Mouse (Mus musculus) gastrocnemius, adult 8-10 months (tissue): ENCODE measurements around the gene Foxo3. TPM values are rescaled to one million over a fixed set of nuclear protein-coding genes. Genes with fewer than 3 reads are reported as not detected.
A peak's percentile ranks its signal among the peaks of the same experiment; 100 is the strongest.

ENCODE experiments used
- DNase-seq, 2 experiments: peaks; one replicate each; pipeline ENCODE4 v3.0.0; 2022; ENCODE audit warnings: low spot score in 2 of 2
- total RNA-seq, 4 experiments: library from RNA; stranded (reverse); gene quantifications; 2 replicates each; pipeline ENCODE4 v1.2.4; 2022

Gene Foxo3
- total RNA-seq, 4 experiments from 2014 or later, result 21.6 to 35.2 (median 25.8) TPM

- no peak for DNase-seq
Observed at GRCm38 (mm10) chr10:42251749-42252323, 24.7 kb downstream of the Foxo3 start.

DNA sequence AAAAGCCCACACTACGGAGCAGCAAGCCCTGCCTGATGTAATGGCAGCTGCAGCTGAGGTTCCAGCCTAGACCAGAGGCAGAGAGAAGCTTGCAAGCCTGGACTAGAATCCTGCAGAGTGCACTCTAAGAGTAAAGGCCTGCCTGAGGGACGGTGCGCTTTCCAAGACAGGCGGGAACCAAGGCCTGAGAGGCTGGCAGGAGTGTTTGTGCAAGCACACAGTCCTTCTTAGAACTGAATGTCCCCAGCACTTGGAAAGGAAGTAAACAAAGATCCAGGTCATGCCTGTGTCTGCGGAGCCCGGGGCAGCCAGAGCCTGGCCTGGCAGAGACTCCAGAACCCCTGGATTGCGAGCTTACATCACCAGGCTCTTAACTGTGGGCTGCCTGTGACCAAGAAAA lies 25.4 kb downstream of the Foxo3 start:
- peak; percentile 81 to 84 for DNase-seq

DNA sequence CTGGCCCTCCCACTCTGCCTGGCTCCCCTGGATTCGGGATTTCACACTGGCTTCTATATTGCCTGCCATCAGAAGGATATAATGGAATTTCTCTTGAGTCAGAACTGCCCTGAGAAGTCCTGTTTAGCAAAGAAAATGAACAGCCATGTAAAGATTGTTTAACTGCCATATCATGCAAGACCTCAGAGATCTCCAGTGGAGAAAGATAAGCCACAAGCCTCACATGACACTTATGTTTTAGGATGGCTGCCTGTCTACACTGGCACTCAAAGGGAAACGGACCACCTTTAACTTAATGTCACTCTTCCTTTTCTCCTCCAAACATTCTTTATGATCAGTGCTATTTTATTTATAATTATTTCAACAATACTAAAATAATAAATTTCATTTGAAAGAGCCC lies 26.6 kb downstream of the Foxo3 start:
- no peak for DNase-seq

GRCm38 (mm10) chr10:42248644-42249043 lies 27.9 kb downstream of the Foxo3 start:
- no peak for DNase-seq

GRCm38 (mm10) chr10:42248156-42248555 lies 28.4 kb downstream of the Foxo3 start:
- DNase-seq, result no peak

GRCm38 (mm10) chr10:42247125-42247816 lies 29.3 kb downstream of the Foxo3 start:
- DNase-seq, result no peak

DNA sequence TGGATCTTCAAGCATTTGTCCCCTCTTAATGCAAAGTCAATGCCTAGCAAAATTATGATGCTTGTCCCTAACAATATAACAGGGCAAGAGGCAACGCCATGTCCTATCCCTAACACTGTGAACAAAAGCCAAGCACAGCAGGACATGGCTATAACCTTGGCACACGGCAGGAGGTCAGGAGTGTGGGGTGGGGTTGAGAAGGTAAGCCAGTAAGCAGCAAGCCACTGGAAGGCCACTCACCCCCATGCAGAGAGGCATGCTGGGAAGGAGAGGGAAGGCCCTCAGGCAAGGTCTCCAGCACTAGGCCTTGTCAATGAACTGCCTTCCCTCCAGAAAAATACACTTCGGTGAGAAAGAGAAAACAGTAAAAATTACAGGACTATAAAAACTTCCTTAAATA lies 30.1 kb downstream of the Foxo3 start:
- DNase-seq, result no peak

DNA sequence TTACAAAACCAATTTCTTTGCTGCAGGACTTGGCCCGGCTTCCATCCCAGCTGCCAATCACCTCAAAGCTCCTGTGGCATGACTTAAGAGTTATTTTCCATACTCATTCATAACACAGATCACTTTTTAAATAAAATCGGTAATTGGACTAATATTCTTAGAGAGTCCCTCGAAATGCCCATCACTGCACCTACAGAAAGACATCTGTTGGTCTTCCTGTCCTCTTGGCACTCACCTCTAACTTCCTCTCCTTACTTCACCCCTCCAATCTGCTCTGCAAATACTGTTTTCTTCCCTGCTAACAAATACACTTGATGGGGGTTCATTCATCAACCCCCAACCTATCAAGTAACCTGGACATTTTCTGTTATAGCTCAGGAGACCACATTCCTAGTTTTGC lies 30.9 kb downstream of the Foxo3 start:
- DNase-seq, result no peak

GRCm38 (mm10) chr10:42245256-42245601 lies 31.3 kb downstream of the Foxo3 start:
- DNase-seq, result no peak

GRCm38 (mm10) chr10:42244420-42245255 lies 31.9 kb downstream of the Foxo3 start:
- no peak for DNase-seq

GRCm38 (mm10) chr10:42243925-42244324 lies 32.6 kb downstream of the Foxo3 start:
- no peak for DNase-seq

DNA sequence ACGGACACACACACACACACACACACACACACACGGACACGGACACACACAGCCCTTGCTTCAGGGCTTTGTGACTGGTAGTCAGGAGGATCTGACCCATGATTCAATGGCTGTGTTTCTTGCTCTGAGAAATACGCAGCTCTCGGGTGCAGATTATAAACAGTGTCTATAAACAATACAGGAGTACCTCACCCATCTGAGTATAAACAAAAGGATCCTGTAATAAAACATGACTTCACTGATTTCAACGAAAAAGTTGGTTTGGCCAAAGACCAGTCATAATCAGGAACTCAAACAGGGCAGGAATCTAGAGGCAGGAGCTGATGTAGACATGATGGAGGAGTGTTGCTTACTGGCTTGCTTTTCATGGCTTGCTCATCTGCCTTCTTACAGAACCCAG lies 34.1 kb downstream of the Foxo3 start:
- DNase-seq, result no peak

- no peak for DNase-seq
Observed at GRCm38 (mm10) chr10:42241775-42242174, 34.8 kb downstream of the Foxo3 start.

GRCm38 (mm10) chr10:42239810-42240111 lies 36.8 kb downstream of the Foxo3 start:
- no peak for DNase-seq

DNA sequence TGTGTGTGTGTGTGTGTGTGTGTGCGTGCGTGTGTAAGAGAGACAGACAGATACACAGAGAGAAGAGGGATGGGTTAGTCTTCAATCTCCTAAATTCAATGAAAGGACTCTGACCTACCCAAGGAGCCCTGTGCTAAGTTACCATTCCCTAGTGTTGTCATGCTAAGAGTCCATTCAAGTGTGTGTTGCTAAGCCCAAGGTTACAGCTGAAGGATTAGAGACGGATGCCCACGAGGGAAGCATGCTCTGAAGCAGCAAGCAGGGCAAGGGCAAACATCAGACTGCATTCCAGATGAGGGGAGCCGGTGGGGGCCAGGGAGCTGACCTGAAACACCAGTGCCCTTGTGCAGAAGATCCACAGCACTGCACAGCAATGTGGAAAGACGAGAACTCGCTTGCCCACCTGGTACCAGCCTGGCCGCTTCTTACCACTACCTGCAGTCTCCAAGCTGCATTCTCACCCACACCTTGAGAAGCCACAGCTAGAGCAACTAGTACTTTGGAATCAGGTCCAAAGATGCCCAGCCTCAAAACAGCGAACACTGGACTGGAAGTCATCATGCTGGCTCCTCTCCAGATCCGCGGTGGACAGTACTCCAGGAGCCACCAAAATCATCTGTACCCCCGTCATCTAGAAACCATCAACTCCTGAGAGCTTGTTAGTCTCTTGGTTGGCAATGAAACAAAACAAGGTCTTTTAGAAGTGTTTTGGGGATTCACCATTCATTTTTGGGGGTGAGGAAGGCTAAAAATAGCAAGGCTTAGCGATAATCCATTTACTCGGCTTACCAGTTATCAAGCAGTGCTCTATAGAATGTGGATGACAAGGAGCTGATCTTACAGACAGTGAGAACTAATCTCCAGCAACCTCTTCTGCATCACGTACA lies 37.4 kb downstream of the Foxo3 start:
- DNase-seq, result no peak

DNA sequence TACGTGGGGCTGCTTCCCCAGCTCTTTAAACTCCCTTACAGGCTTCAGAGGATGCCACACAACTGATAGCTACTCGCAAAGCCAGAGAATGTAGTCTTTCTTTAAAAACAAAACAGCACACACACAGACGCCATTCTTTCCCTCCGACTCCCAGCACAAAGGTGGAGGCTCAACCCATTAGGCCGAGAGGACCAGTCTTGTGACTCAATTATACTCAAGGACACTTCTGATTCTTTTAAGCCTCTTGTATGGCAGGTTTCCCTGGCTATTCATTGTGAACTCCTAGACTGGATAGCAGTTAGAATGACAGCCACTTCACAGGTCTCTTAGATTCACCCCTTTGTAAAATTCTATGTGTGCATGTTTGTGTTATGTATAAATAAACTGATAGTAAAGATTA lies 38.3 kb downstream of the Foxo3 start:
- no peak for DNase-seq

GRCm38 (mm10) chr10:42237556-42237955 lies 39.0 kb downstream of the Foxo3 start:
- DNase-seq, result no peak

DNA sequence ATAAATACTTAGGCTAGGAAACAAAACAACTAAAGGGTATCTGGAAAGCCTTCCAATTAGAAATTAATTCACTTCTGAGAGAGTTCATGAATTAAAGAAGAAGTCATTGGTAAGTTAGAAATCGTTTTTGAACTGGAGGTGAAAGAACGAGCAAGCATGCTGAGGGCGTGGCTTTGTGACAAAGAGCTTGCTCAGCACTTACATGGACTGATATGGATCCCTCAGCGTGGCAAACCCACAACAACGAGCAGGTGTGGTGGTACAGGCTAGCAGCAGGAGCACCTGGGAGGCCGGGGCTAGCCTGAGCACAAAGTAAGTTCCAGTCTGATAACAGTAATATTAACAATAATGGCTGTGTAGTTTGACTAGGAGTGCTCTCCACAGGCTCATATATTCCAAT lies 41.2 kb downstream of the Foxo3 start:
- no peak for DNase-seq

GRCm38 (mm10) chr10:42232977-42233376 lies 43.6 kb downstream of the Foxo3 start:
- DNase-seq, result no peak

- no peak for DNase-seq
Observed at GRCm38 (mm10) chr10:42231847-42232246, 44.7 kb downstream of the Foxo3 start.

- DNase-seq, result no peak
Observed at GRCm38 (mm10) chr10:42231100-42231541, 45.4 kb downstream of the Foxo3 start.
